Mouse (Mus musculus) neural tube, embryonic 11.5 days (tissue): Measurements from ENCODE around the gene Ctnna3. TPM values are rescaled to one million over a fixed set of nuclear protein-coding genes. Genes with fewer than 3 reads are reported as not detected.

Experiments
- ATAC-seq: fragments of 200-750 bp; cut with Nextera tagmentation; 2 replicates; pipeline ENCODE4 v1.8.0; 2017; ENCODE audit warnings: moderate number of reproducible peaks, mild to moderate bottlenecking, moderate TSS enrichment, moderate library complexity; ENCODE audit not compliant: insufficient read depth, low FRiP score, low TSS enrichment
- DNase-seq: peaks from one replicate; pipeline ENCODE4 v3.0.0-alpha.2; 2015; ENCODE audit warnings: low spot score
- H3K27ac ChIP-seq: fragments of 300-500 bp; sonication (generic); 2 replicates; pipeline ENCODE4 v1.5.1; 2014; ENCODE audit warnings: low read depth, mild to moderate bottlenecking, low read length
- H3K27me3 ChIP-seq: fragments of 300-500 bp; sonication (generic); 2 replicates; pipeline ENCODE4 v1.6.1; 2014; ENCODE audit warnings: mild to moderate bottlenecking, low read length, mixed read lengths; ENCODE audit not compliant: control insufficient read depth, insufficient read depth
- H3K36me3 ChIP-seq: fragments of 300-500 bp; sonication (generic); 2 replicates; pipeline ENCODE4 v1.6.1; 2014; ENCODE audit warnings: mild to moderate bottlenecking, low read length, moderate library complexity, mixed read lengths; ENCODE audit not compliant: control insufficient read depth, insufficient read depth
- H3K4me1 ChIP-seq: fragments of 300-500 bp; sonication (generic); 2 replicates; pipeline ENCODE4 v1.6.1; 2014; ENCODE audit warnings: low read length, mixed read lengths; ENCODE audit not compliant: control insufficient read depth, insufficient read depth
- H3K4me2 ChIP-seq: fragments of 300-500 bp; sonication (generic); 2 replicates; pipeline ENCODE4 v1.6.1; 2014; ENCODE audit warnings: low read depth, mild to moderate bottlenecking, moderate library complexity
- H3K4me3 ChIP-seq: fragments of 300-500 bp; sonication (generic); 2 replicates; pipeline ENCODE4 v1.5.1; 2014; ENCODE audit warnings: low read depth, low read length
- H3K9ac ChIP-seq: fragments of 300-500 bp; sonication (generic); 2 replicates; pipeline ENCODE4 v1.6.1; 2014; ENCODE audit warnings: mild to moderate bottlenecking, low read length
- H3K9me3 ChIP-seq: fragments of 300-500 bp; sonication (generic); 2 replicates; pipeline ENCODE4 v1.6.1; 2016; ENCODE audit warnings: low read length; ENCODE audit not compliant: control insufficient read depth
- WGBS: fragments of 180-500 bp; shearing (Covaris S2); extraction: QIAGEN DNeasy Blood & Tissue Kit; methylation state at CpG from one replicate; pipeline ENCODE4 v1.1.7; 2014; 5-methylcytosine and 5-hydroxymethylcytosine counted together
- polyA plus RNA-seq: library from polyadenylated mRNA; unstranded; fragments of >200 nt; fragmentation: Nextera tagmentation; extraction: Ambion mirVana; gene quantifications from 2 replicates; pipeline ENCODE4 v1.2.1, GENCODE M21; 2014

Gene Ctnna3
- polyA plus RNA-seq, 1 experiment from 2014 or later: 0.33 TPM

- Histone ChIP-seq H3K4me2 (no peak overlapping the region), H3K27me3 (no peaks in the 10 kb centered on the region), H3K36me3 (no peaks in the 10 kb centered on the region), H3K9me3 (no peaks in the 10 kb centered on the region), H3K27ac (no peak overlapping the region), H3K4me3 (no peak overlapping the region), H3K9ac (no peak overlapping the region), H3K4me1 (no peaks in the 10 kb centered on the region)
- 97% methylated on average over 1 of the region's 1 CpGs for WGBS
- DNase-seq (no peak), ATAC-seq (no peak)
These were observed 1406.4 kb downstream of the Ctnna3 start for GRCm38 (mm10) chr10:64836315-64836714.

- H3K4me3 ChIP-seq: no peak overlapping the region
- no peak overlapping the region for H3K9ac ChIP-seq
- WGBS: 82% methylated on average over 2 of the region's 2 CpGs
- no peaks in the 10 kb centered on the region for H3K27me3 ChIP-seq
- no peak overlapping the region for H3K4me2 ChIP-seq
- no peak overlapping the region for H3K27ac ChIP-seq
- no peaks in the 10 kb centered on the region for H3K36me3 ChIP-seq
- ATAC-seq (no peak), DNase-seq (no peak)
- H3K9me3 ChIP-seq: no peaks in the 10 kb centered on the region
- no peaks in the 10 kb centered on the region for H3K4me1 ChIP-seq
These were observed 1431.5 kb downstream of the Ctnna3 start for GRCm38 (mm10) chr10:64861439-64861838.

DNA sequence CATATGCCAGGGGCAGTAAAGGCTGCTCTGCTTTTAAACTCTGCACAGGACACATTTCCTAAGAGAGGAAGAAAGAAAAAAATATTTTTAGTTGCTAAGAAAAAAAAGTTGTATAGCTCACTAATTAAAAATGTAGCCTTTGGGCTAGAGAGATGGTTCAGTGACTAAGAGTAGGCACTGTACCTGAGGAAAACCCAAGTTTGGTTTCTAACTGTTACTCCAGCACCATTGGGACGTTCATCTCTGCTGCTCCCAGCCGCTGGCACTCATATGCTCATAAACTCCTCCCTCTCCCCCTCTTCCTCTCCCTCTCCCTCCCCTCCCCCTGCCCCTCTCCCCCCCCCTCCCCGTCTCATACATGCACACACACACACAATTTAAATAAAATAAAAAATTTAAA is 1441.0 kb downstream of the Ctnna3 start:
- no peaks in the 10 kb centered on the region for H3K36me3 ChIP-seq
- DNase-seq (no peak), ATAC-seq (no peak)
- H3K4me1 ChIP-seq: no peaks in the 10 kb centered on the region
- H3K9ac ChIP-seq: no peak overlapping the region
- no peaks in the 10 kb centered on the region for H3K27me3 ChIP-seq
- 76% methylated on average over 3 of the region's 3 CpGs for WGBS
- no peak overlapping the region for H3K4me2 ChIP-seq
- no peaks in the 10 kb centered on the region for H3K9me3 ChIP-seq
- no peak overlapping the region for H3K4me3 ChIP-seq
- H3K27ac ChIP-seq: no peak overlapping the region

- DNase-seq: no peak
- no peak overlapping the region for H3K4me3 ChIP-seq
- 84% methylated on average over 2 of the region's 2 CpGs for WGBS
- ATAC-seq: no peak
- no peaks in the 10 kb centered on the region for H3K36me3 ChIP-seq
- H3K4me2 ChIP-seq: no peak overlapping the region
- no peaks in the 10 kb centered on the region for H3K27me3 ChIP-seq
- H3K4me1 ChIP-seq: no peaks in the 10 kb centered on the region
- H3K9me3 ChIP-seq: no peaks in the 10 kb centered on the region
- H3K9ac ChIP-seq: no peak overlapping the region
- H3K27ac ChIP-seq: no peak overlapping the region
These were observed 1446.6 kb downstream of the Ctnna3 start for GRCm38 (mm10) chr10:64876506-64876905.

- Histone ChIP-seq H3K4me2 (no peak overlapping the region), H3K9me3 (no peaks in the 10 kb centered on the region), H3K27me3 (no peaks in the 10 kb centered on the region), H3K27ac (no peak overlapping the region), H3K4me3 (no peak overlapping the region), H3K36me3 (no peaks in the 10 kb centered on the region), H3K4me1 (no peaks in the 10 kb centered on the region), H3K9ac (no peak overlapping the region)
- ATAC-seq (no peak), DNase-seq (peak; percentile 11)
- 81% methylated on average over 3 of the region's 3 CpGs for WGBS
These were observed 1450.0 kb downstream of the Ctnna3 start for GRCm38 (mm10) chr10:64879860-64880259.

GRCm38 (mm10) chr10:64886946-64887345 is 1457.0 kb downstream of the Ctnna3 start:
- Histone ChIP-seq H3K36me3 (no peaks in the 10 kb centered on the region), H3K4me3 (no peak overlapping the region), H3K4me1 (no peaks in the 10 kb centered on the region), H3K4me2 (no peak overlapping the region), H3K9ac (no peak overlapping the region), H3K27me3 (no peaks in the 10 kb centered on the region), H3K9me3 (no peaks in the 10 kb centered on the region), H3K27ac (no peak overlapping the region)
- DNase-seq (no peak), ATAC-seq (no peak)
- 96% methylated on average over 9 of the region's 9 CpGs for WGBS

GRCm38 (mm10) chr10:64892458-64892857 is 1462.6 kb downstream of the Ctnna3 start:
- no peak overlapping the region for H3K4me3 ChIP-seq
- no peaks in the 10 kb centered on the region for H3K4me1 ChIP-seq
- H3K27me3 ChIP-seq: no peaks in the 10 kb centered on the region
- H3K36me3 ChIP-seq: no peaks in the 10 kb centered on the region
- no peak overlapping the region for H3K4me2 ChIP-seq
- H3K9ac ChIP-seq: no peak overlapping the region
- ATAC-seq (no peak), DNase-seq (no peak)
- no peak overlapping the region for H3K27ac ChIP-seq
- H3K9me3 ChIP-seq: no peaks in the 10 kb centered on the region

- H3K36me3 ChIP-seq: no peaks in the 10 kb centered on the region
- H3K4me1 ChIP-seq: no peaks in the 10 kb centered on the region
- 90% methylated on average over 1 of the region's 1 CpGs for WGBS
- no peak for ATAC-seq
- no peak overlapping the region for H3K4me2 ChIP-seq
- no peaks in the 10 kb centered on the region for H3K9me3 ChIP-seq
- no peak overlapping the region for H3K4me3 ChIP-seq
- H3K27ac ChIP-seq: no peak overlapping the region
- DNase-seq: no peak
- H3K9ac ChIP-seq: no peak overlapping the region
- H3K27me3 ChIP-seq: no peaks in the 10 kb centered on the region
These were observed 1468.8 kb downstream of the Ctnna3 start for GRCm38 (mm10) chr10:64898739-64899138.

DNA sequence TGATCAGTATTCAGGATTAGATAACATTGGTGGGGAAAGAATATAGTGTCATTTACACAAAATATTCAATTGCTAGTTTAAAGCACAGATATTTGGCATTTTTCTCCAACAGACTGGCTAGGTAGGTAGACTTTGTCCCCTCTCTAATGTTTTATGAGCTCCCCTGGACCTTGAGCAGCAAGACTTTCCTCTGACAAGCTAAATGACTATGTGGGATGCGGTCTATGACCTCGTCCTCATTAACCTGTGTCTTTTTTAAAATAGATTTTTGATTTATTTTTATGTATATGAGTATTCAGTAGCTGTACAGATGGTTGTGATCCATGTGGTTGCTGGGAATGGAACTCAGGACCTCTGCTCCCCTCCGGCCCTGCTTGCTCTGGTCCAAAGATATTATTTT is 1471.8 kb downstream of the Ctnna3 start:
- WGBS: 85% methylated on average over 3 of the region's 3 CpGs
- H3K9me3 ChIP-seq: no peaks in the 10 kb centered on the region
- no peak for DNase-seq
- no peak overlapping the region for H3K4me2 ChIP-seq
- no peak overlapping the region for H3K9ac ChIP-seq
- H3K36me3 ChIP-seq: no peaks in the 10 kb centered on the region
- no peaks in the 10 kb centered on the region for H3K4me1 ChIP-seq
- no peak overlapping the region for H3K27ac ChIP-seq
- no peak for ATAC-seq
- H3K27me3 ChIP-seq: no peaks in the 10 kb centered on the region
- H3K4me3 ChIP-seq: no peak overlapping the region
